Mouse (Mus musculus): ENCODE data around the gene Stk38. TPM values are rescaled to one million over a fixed set of nuclear protein-coding genes. Genes with fewer than 3 reads are reported as not detected.

The Stk38 gene
- polyA plus RNA-seq (2015; fragmentation: Illumina TruSeq; extraction: RNeasy Lipid Tissue Mini Kit (QIAGEN cat#74804); ENCODE audit: insufficient read depth, low replicate concordance): 302 TPM

DNA sequence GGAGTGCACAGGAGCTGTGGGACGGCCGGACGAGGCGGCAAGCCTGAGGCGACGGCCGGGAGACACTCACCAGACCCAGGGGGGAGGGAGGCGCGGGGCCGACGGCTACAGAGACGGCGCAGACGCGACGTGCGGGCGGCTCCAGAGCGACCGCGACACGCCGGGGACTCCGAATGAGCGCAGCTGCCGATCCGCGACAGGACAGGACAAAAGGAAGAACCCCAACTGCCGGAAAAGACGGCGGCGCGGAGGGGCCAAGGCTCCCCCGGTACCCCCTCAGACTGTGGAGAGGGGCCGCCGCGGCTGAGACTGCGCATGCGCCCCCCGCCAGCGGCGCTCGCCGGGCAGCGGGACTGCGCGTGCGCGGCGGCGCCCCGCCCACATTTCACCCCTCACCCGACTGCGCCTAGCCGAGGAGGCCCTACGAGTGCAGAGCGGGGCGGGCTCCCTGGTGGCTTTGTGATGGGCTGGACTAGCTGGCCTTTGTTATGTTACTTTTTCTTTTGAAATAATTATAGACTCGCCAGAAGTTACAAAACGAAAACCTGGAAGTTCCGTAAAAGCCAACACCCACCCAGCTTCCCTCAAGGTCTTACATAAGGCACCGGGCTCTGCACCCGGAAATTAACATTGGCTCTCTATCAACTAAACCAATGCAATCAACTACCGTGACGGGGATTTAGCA is at the start of gene Stk38:
TSS of gene Stk38 (minus strand) at position 355 of the 685 bp plus-strand sequence.

GRCm38 (mm10) chr17:29032274-29033069 is 24.7 kb upstream of the Stk38 start, which contains the start of gene Srsf3:
Gene Srsf3 (plus strand): TSS chr17:29032628.

DNA sequence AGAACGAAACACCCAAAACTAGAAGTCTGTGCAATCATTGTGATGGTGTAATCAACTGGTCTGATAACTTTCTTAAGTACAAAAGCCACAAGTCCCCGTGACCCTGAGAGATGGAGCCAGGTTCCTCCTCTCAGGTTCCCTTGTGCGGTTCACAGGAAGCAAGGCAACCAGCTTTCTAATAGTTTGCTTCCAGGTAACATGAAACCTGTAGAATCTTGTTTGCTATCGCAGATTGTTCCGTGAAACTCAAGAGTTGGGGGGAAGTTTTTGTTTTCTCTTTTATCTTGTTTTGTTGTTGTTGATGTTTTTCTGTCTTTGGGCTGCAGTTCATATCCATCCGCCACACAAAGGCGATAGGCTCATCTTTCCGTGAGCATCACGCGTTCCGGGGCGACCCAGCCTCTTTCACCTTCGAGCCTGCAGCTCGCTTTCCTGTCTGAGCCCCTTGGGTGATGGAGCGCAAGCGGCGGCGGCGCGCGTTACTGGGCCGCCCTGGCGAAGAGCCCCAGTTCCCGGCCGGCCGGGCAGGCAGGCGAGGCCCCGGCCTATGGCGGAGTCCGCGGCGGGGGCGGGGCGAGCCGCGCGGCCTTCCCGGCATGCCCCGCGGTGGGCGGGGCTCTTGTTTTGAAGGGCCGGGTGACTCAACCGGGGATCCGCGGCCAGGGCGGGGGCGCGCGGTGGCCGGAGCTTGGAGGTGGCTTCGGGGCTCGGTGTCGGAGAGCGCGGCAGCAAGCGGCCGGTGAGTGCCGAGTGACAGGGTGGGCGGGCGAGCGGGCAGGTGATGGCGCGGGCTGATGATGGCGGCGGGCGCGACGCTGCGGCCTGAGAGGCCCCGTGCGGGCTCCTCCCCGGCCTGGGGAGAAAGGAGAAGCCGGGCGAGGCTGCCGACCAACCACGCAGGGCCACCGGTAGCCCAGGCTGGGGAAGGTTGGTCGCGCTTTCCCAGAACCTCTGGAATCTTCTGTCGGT is 55.7 kb downstream of the Stk38 start, which contains the start of gene Kctd20:
TSS of gene Kctd20 (plus strand) at position 120 of the 969 bp plus-strand sequence.

GRCm38 (mm10) chr17:28943740-28944139 is 64.1 kb downstream of the Stk38 start, which contains the start of gene Pxt1:
Gene Pxt1 (minus strand): TSS chr17:28943840.

Other genes starting within 250 kb of the Stk38 start
- 1.0 TPM for gene Mapk13, start 238.7 kb downstream of the Stk38 start, polyA plus RNA-seq (2015; fragmentation: Illumina TruSeq; extraction: RNeasy Lipid Tissue Mini Kit (QIAGEN cat#74804); ENCODE audit: insufficient read depth, low replicate concordance)
- 44.6 TPM for gene Brpf3, start 206.9 kb downstream of the Stk38 start, polyA plus RNA-seq (2015; fragmentation: Illumina TruSeq; extraction: RNeasy Lipid Tissue Mini Kit (QIAGEN cat#74804); ENCODE audit: insufficient read depth, low replicate concordance)
- not detected for gene Pnpla1, start 149.6 kb downstream of the Stk38 start, polyA plus RNA-seq (2015; fragmentation: Illumina TruSeq; extraction: RNeasy Lipid Tissue Mini Kit (QIAGEN cat#74804); ENCODE audit: insufficient read depth, low replicate concordance)
- 0.88 TPM for gene 4930539E08Rik, start 92.7 kb downstream of the Stk38 start, polyA plus RNA-seq (2015; fragmentation: Illumina TruSeq; extraction: RNeasy Lipid Tissue Mini Kit (QIAGEN cat#74804); ENCODE audit: insufficient read depth, low replicate concordance)
- gene Pxt1, start 64.2 kb downstream of the Stk38 start, polyA plus RNA-seq (2015; fragmentation: Illumina TruSeq; extraction: RNeasy Lipid Tissue Mini Kit (QIAGEN cat#74804); ENCODE audit: insufficient read depth, low replicate concordance): not detected
- 83.5 TPM for gene Kctd20, start 56.0 kb downstream of the Stk38 start, polyA plus RNA-seq (2015; fragmentation: Illumina TruSeq; extraction: RNeasy Lipid Tissue Mini Kit (QIAGEN cat#74804); ENCODE audit: insufficient read depth, low replicate concordance)
- 421 TPM for gene Srsf3, start 24.6 kb upstream of the Stk38 start, polyA plus RNA-seq (2015; fragmentation: Illumina TruSeq; extraction: RNeasy Lipid Tissue Mini Kit (QIAGEN cat#74804); ENCODE audit: insufficient read depth, low replicate concordance)
- gene Cdkn1a, start 83.0 kb upstream of the Stk38 start, polyA plus RNA-seq (2015; fragmentation: Illumina TruSeq; extraction: RNeasy Lipid Tissue Mini Kit (QIAGEN cat#74804); ENCODE audit: insufficient read depth, low replicate concordance): 10.3 TPM
- 2.6 TPM for gene Rab44, start 106.2 kb upstream of the Stk38 start, polyA plus RNA-seq (2015; fragmentation: Illumina TruSeq; extraction: RNeasy Lipid Tissue Mini Kit (QIAGEN cat#74804); ENCODE audit: insufficient read depth, low replicate concordance)
- gene Cpne5, start 230.2 kb upstream of the Stk38 start, polyA plus RNA-seq (2015; fragmentation: Illumina TruSeq; extraction: RNeasy Lipid Tissue Mini Kit (QIAGEN cat#74804); ENCODE audit: insufficient read depth, low replicate concordance): 0.93 TPM

All from spleen, adult 10 weeks (tissue).